Mouse (Mus musculus): ENCODE measurements at regions not wholly inside any gene's neighbourhood (a gene's known extent, or its start where the extent isn't known, plus 50 kb on each side); places are given as distances from the start of the nearest gene placed in this dataset.

DNA sequence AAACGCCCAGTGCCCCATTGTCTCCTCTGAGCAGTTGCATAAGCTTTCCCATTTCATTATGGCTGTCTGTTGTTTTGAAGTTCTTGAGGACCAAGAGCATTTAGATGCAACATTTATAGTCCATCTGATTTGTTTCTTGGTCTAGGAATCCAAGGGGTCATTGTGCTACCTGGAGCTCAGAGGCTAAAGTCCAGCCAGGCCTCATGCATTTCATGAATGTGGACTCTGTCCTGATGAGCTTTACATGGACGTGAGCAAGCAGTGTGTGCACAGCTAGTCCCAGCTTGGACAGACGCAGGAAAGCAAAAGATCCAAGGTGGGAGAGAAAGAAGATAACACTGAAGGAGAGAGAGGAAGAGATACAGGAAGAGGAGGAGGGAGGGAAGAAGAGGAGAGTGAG lies 496.0 kb upstream of the 3110018I06Rik start:
- no peak for DNase-seq (ENCODE audit: low spot score in 2 of 2)

DNA sequence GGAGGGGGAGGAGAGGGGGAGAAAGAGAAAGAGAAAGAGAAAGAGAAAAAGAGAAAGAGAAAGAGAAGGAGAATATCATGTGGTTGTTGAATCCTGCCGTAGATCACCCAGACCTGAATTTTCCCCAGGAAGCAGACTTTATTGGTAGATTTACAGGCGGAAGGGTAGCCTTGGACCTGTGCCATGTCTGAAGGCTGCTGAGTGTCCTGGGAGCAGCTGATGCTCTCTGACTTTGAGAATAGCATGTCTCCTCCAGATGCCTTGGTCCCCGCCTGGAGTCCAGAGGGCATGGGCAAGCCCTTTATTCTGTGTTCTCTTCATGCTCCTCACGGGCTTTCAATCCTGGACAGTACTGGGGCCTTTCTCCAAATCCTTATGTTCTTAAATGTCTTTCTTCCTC lies 495.4 kb upstream of the 3110018I06Rik start:
- DNase-seq (ENCODE audit: low spot score in 2 of 2): no peak

DNA sequence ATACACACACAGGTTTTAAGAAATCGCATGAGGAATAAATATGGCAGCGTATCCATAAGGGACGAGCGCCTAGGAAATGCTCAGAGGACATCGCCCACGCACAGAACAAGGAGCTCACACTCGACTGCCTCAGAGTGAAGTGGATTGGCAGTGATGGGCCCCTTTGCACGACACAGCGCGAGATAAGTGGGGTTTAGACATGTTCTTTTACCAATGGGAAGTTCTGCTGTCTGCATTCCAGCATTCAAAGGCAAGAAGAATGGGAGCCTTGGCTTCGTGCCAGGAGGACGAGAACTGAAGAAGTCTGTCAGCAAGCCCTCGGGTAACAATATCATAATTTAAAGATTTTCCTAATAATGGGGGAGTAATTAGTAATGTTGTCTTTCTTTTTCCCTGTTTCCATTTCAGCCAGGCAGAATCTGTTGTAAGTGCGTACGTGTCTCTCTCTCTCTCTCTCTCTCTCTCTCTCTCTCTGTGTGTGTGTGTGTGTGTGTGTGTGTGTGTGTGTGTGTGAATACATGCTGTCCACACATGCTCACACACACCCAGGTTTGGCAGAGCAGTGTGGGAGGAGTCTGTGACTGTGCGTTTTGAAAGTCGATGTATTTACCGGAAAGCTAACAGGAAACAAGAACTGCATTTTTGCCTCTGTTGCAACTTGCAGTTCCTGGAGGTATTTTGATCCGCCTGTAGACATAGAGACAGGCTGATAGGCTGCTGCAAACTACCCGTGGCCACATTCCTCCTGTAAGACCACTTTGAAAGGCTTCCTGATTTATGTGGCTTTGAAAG lies 477.2 kb upstream of the 3110018I06Rik start:
- peak; percentile 26 to 35 for DNase-seq (ENCODE audit: low spot score in 2 of 2)

DNA sequence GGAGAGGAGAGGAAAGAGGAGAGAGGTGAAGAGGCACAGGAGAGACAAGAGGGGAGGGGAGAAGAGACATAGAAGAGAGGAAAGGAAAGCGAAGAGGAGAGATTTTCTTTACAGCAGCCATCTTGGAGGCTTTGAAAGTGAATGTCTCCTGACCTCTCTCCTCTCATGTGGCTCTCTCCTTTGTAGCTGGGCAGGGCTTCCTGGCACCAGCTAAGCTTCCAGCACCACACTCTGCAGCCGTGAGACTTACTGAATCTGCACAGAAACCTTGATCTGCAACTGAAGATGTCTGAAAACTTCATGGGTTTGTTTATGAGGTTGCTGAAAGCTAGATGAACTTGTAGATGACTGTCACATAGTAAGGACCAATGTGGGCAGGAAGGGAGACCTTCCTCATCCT lies 471.6 kb upstream of the 3110018I06Rik start:
- DNase-seq (ENCODE audit: low spot score in 2 of 2): no peak

- no peak for DNase-seq (ENCODE audit: low spot score in 2 of 2)
Measured at GRCm38 (mm10) chr12:107021806-107022205, 466.6 kb upstream of the 3110018I06Rik start.

- DNase-seq (ENCODE audit: low spot score in 2 of 2): no peak
Measured at GRCm38 (mm10) chr12:107026821-107027220, 461.6 kb upstream of the 3110018I06Rik start.

DNA sequence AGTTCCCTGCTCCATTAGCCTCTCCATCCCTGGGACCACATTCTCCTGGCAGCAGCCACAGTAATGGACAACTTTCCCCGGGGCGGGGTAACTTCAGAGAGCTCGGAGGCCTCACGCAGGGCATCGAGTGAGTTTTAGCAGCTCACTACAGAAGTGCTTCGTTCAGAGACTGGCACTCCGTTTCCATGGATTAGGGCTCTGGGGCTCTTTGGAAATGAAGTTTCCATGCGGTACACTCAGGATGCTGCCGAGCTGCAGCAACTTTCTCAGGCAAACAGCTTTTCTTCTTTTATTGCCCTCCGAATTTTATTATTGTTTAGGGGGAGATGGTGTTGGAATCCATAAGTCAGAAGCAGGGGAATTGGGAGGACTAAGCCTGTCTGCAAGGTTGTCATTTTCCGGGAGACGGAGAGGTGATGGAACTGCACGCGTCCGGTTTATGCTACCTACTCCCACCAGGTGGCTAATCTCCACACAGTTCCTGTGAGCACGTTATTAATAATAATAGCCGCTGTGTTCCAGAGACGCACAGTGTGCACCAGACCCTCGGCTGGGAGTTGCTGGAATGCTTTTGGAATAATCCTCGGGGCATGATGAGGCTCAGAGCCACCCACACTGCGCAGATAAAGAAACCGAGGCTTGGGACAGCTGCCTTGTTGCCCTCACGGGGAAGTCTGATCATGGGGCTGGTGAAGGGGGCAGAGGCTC lies 460.4 kb upstream of the 3110018I06Rik start:
- DNase-seq (ENCODE audit: low spot score in 2 of 2): no peak

DNA sequence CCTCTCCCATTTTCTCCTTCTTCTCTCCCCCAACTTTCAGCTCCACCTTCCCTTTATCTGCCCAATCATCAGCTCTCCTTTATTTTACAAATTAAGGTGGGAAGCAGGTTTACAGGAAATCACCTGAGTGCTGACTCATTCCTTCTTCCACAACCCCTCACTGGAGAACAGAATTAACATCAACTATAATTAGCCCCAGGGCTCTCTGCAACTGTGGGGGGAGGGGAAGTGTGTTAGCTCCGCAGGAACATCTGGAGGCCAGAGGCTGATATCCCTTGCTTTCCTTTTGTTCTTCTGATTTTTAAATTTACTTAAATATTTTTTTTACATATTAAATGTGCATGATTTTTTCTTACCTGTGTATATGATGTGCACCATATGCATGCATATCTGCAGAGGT lies 459.4 kb upstream of the 3110018I06Rik start:
- no peak for DNase-seq (ENCODE audit: low spot score in 2 of 2)

- DNase-seq (ENCODE audit: low spot score in 2 of 2): no peak
Measured at GRCm38 (mm10) chr12:107036357-107036756, 452.1 kb upstream of the 3110018I06Rik start.

DNA sequence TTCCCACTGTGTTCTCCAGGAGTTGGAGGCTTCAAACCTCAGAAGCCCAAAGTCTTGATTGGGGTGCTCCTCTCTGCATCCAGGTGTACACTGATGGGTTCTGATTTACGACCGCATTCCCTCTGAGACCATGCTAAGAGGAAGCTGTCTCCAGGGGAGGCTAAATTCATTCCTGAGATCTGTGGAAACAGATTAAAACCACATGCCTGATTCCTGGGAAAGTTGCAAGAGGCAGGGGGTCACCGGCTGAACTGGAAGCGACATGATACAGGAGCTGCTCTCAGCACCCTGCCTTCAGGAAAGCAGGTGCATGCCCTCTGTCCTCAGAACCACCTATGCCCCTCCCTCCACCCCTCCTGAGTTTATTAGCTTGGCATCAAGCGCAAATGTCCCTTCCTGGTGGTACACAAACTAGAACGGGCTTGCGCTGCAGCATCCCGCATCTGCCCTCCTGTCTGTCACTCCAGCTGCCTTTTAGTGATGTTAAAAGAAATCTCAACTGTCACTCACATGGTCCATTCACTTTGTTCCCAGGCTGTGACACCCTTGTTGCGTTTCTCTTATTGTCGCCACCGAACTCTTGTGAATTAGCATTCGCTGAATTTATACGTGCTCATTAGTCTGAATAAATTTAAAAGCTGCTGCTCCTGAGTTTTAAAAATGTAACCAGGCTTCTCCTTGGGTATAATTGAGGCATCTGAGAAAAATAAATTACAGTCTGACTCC lies 446.3 kb upstream of the 3110018I06Rik start:
- DNase-seq (ENCODE audit: low spot score in 2 of 2): no peak

DNA sequence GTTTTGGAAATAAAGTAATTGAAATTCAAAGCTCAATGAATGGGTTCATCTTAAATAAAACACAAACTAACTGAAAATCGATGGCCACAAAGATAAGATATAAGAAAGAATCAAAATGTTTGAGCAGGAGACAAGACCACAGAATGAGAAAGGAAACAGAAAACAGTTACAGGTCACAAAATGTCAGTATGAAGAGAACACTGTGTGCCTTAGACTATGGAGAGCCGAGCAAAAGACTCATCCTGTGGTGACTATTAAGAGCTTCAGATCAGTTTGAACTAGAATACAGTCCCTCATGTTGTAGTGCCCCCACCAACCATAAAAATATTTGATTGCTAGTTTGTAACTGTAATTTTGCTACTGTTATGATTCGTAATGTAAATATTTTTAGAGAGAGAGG lies 441.9 kb upstream of the 3110018I06Rik start:
- no peak for DNase-seq (ENCODE audit: low spot score in 2 of 2)

DNA sequence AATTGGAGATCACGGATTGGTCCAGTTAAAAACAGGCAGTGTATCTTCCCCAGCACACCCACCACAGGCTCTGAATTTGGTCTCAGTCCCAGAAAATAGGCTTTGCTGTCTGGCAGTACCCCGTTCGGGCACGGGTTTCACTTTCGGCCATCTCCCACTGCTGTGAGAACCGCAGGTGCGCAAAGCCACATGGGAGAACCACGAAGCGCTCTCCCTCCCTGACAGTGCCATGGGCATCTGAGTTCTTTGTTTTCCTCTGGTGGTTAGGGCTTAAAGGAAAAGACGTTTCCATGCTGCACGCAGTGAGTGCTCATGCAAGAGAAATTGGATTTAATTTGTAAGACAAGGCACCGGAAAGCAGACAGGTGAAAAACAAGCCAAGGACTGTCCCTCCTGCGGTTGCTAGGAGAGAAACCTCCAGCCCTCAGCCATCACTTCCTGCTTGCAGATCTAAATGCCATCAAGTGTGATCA lies 441.3 kb upstream of the 3110018I06Rik start:
- DNase-seq (ENCODE audit: low spot score in 2 of 2): peak in 1 of 2 experiments; percentile 27

DNA sequence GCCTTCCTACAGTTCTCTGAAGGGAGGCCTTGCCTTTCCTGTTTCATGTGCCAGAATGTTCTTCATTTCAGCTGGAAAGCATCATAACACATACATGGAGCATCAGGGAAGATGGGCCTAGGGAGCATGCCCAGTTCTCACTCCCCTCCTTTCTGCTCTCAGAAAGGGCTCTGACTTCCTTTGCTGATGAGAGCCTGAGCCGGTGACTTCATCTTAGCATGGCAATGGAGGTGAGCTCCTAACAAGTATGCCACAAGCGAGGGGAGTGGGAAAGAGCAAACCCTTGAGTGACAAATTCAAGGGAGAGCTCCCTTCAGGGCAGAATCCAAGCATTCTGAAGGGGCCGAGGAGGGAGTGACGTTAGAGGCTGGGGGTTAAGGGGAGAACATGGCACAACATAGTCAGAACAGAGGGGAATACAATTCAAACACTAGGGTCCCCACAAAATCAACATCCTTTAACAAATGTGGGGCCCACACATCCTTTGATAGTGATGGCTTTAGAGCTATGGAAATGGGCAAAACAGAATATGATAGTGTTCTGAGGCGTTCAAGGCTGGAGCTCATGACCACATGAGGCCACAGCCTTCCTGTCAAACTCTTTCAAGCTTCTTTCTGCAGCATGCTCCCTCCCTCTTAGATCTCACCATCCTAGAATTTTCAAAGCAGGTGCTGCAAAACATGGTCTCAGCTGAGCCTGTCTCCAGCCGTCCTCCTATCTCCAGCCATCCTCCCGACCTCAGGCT lies 437.4 kb upstream of the 3110018I06Rik start:
- DNase-seq (ENCODE audit: low spot score in 2 of 2): no peak

DNA sequence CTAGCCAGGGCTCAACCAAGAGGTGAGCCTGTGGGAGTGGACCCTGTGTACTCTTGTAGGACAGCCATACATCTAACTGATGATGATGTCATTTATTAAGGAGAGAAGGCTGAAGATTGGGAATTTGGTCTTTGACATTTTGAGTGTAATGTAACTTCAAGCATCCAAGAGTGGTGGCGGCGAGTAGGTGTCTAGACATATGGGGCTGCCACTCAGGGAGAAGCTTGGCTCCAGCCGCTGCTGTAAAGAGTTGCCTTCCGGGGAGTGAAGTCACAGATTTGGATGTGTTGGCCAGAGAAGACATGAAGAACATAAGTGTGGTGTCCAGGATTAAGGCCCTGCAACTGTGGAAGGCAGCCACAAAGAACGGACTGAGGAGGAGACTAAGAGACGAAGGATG lies 436.3 kb upstream of the 3110018I06Rik start:
- no peak for DNase-seq (ENCODE audit: low spot score in 2 of 2)

- DNase-seq (ENCODE audit: low spot score in 2 of 2): no peak
Measured at GRCm38 (mm10) chr12:107056553-107056952, 431.9 kb upstream of the 3110018I06Rik start.

DNA sequence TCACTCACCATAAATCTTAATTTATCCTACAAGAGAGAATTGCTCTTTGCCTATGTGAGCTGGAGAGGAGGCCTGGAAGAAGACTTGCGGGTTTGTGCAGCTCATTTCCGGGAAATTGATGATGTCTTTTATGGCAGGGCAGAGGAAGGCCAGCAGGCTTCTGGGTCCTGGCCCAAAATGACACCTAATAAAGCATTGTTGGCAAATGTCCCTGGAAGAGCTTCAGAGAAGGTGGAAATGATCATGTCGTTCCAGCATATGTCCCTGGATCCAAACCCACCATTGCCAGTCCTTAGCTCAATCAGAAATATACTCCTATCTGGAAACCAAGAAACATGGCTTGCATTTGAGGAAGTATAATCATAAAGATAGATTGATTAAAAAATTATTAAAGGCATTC lies 427.9 kb upstream of the 3110018I06Rik start:
- no peak for DNase-seq (ENCODE audit: low spot score in 2 of 2)

GRCm38 (mm10) chr12:107067346-107067745 lies 421.1 kb upstream of the 3110018I06Rik start:
- no peak for DNase-seq (ENCODE audit: low spot score in 2 of 2)

GRCm38 (mm10) chr12:107082541-107082940 lies 405.9 kb upstream of the 3110018I06Rik start:
- DNase-seq (ENCODE audit: low spot score in 2 of 2): no peak

GRCm38 (mm10) chr12:107085058-107085905 lies 403.1 kb upstream of the 3110018I06Rik start:
- no peak for DNase-seq (ENCODE audit: low spot score in 2 of 2)

Data from layer of hippocampus, postnatal 10 days (tissue).